Mouse (Mus musculus): ENCODE results near the gene Lct.
A peak's percentile ranks its signal among the peaks of the same experiment; 100 is the strongest.
"Not testable (repeated sequence)": the region's sequence is repeated elsewhere in the genome, so short reads cannot be mapped to it uniquely, and the experiment has no call there.

Gene Lct

GRCm38 (mm10) chr1:128295717-128296528, 32.2 kb downstream of the Lct start:
- no peak for DNase-seq (ENCODE audit: low spot score)

- no peak for DNase-seq (ENCODE audit: low spot score)
These were observed 32.8 kb downstream of the Lct start for GRCm38 (mm10) chr1:128295296-128295695.

GRCm38 (mm10) chr1:128293524-128293923, 34.6 kb downstream of the Lct start:
- DNase-seq (ENCODE audit: low spot score): no peak

- DNase-seq (ENCODE audit: low spot score): no peak
These were observed 37.8 kb downstream of the Lct start for GRCm38 (mm10) chr1:128290295-128290694.

- no peak for DNase-seq (ENCODE audit: low spot score)
These were observed 43.0 kb downstream of the Lct start for GRCm38 (mm10) chr1:128285136-128285535.

- no peak for DNase-seq (ENCODE audit: low spot score)
These were observed 43.9 kb downstream of the Lct start for GRCm38 (mm10) chr1:128284157-128284690.

- DNase-seq (ENCODE audit: low spot score): no peak
These were observed 45.2 kb downstream of the Lct start for GRCm38 (mm10) chr1:128282924-128283323.

GRCm38 (mm10) chr1:128281753-128282152, 46.4 kb downstream of the Lct start:
- no peak for DNase-seq (ENCODE audit: low spot score)

GRCm38 (mm10) chr1:128278563-128278962, 49.6 kb downstream of the Lct start:
- DNase-seq (ENCODE audit: low spot score): no peak

- DNase-seq (ENCODE audit: low spot score): no peak
These were observed 52.2 kb downstream of the Lct start for GRCm38 (mm10) chr1:128275908-128276307.

GRCm38 (mm10) chr1:128270731-128271130, 57.4 kb downstream of the Lct start:
- no peak for DNase-seq (ENCODE audit: low spot score)

GRCm38 (mm10) chr1:128267061-128267460, 61.1 kb downstream of the Lct start:
- DNase-seq (ENCODE audit: low spot score): not testable (repeated sequence)

GRCm38 (mm10) chr1:128244727-128245355, 83.3 kb downstream of the Lct start:
- DNase-seq (ENCODE audit: low spot score): no peak

GRCm38 (mm10) chr1:128243996-128244726, 84.0 kb downstream of the Lct start:
- DNase-seq (ENCODE audit: low spot score): peak; percentile 82

GRCm38 (mm10) chr1:128243627-128243995, 84.5 kb downstream of the Lct start, which contains the start of gene Ubxn4:
TSS of gene Ubxn4 (plus strand) at chr1:128243964.
- DNase-seq (ENCODE audit: low spot score): no peak

GRCm38 (mm10) chr1:128235181-128235580, 92.9 kb downstream of the Lct start:
- DNase-seq (ENCODE audit: low spot score): no peak
